Mouse (Mus musculus) left cerebral cortex, adult 2 months (tissue): ENCODE data around the gene Vmn2r19. TPM values are rescaled to one million over a fixed set of nuclear protein-coding genes. Genes with fewer than 3 reads are reported as not detected.
"Not testable (repeated sequence)": the region's sequence is repeated elsewhere in the genome, so short reads cannot be mapped to it uniquely, and the experiment has no call there.

Experiments
- DNase-seq, 2 experiments: peaks; one replicate each; pipeline ENCODE4 v3.0.0; 2021 to 2022; ENCODE audit warnings: low spot score in 2 of 2, mixed read lengths in 1 of 2; ENCODE audit errors: extremely low spot score in 1 of 2
- H3K27ac ChIP-seq: fragments of 200-600 bp; 2 replicates; pipeline ENCODE4 v1.8.1; 2022
- H3K4me3 ChIP-seq: fragments of 200-600 bp; 2 replicates; pipeline ENCODE4 v1.8.1; 2022
- CTCF ChIP-seq: fragments of 200-600 bp; IDR thresholded peaks from 2 replicates; pipeline ENCODE4 v1.8.1; 2022; ENCODE audit warnings: antibody characterized with exemption, mild to moderate bottlenecking, moderate library complexity
- intact Hi-C: fragments of 180-260 bp; cut with DNase I; formaldehyde crosslinking; loops from one replicate; pipeline ENCODE4 v1.15.1; 2025
- total RNA-seq, 2 experiments: library from RNA; stranded (reverse); gene quantifications; 2 replicates each; pipeline ENCODE4 v1.2.3; 2021

Gene Vmn2r19
- total RNA-seq, 2 experiments from 2014 or later, result not detected

GRCm38 (mm10) chr6:123292751-123293400 is 15.3 kb upstream of the Vmn2r19 start:
- H3K4me3 ChIP-seq, result no peak overlapping the region
- DNase-seq, result no peak
- no peak overlapping the region for H3K27ac ChIP-seq
- intact Hi-C loops, result no loop called here
- TF ChIP-seq CTCF, result no peak

DNA sequence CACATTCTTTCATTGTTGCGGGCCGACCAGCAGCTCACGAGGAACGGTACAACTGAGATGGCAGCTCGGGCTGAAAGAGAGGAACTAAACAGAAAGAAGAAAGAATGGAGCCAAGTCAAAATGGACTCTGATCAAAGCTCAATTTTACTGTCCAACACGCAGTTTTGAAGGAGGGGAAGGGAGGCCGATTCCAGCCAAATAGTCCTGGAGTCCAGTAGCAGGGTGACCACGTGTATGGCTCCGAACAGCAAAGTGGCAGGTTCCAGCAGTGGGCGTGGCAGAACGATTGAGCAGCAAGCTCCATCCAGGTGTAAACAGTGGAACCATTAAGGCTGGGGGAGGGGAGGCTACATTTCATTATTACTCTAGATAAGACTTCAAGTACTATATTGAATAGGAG is 14.6 kb upstream of the Vmn2r19 start:
- H3K4me3 ChIP-seq, H3K27ac ChIP-seq, intact Hi-C loops, DNase-seq: not testable (repeated sequence)

DNA sequence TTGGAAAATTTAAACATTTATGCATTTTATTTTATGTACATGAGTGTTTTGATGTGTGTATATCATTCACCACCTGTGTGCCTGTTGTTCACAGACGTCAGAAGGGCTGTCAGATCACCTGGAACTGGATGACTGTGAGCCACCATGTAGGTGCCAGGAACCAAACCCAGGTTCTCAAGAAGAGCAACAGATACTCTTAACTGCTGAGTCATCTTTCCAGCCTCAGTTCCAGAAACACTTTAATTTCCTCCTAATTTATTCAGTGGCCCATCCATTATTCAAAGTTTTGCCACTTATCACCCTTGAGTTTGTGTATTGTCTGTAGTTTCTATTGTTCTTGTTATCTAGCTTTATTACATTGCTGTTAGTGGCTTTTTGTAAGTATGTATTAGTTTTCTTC is 11.4 kb upstream of the Vmn2r19 start:
- H3K27ac ChIP-seq, result no peak overlapping the region
- no peak overlapping the region for H3K4me3 ChIP-seq
- TF ChIP-seq CTCF, result no peak
- DNase-seq, result no peak
- intact Hi-C loops, result no loop called here

DNA sequence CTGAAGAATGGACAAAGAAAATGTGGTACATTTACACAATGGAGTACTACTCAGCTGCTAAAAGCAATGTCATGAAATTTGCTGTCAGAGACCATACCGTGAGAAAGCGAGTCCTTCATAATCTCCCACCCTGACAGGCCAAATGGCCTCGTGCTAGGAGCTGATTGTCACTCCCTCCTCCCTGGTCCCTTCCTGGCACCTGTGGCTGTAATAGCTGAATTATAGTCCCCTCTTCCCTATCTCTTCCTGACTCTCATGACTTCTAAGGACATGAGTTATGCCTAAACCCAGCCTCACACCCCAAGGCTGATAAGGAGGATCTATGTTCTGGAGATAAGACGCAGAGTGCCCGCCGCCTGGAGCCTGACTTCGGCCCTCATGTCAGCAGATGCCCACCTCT is 1.8 kb upstream of the Vmn2r19 start:
- H3K27ac ChIP-seq, H3K4me3 ChIP-seq, DNase-seq, intact Hi-C loops: not testable (repeated sequence)

GRCm38 (mm10) chr6:123332503-123332902 is 24.4 kb downstream of the Vmn2r19 start:
- no peak for TF ChIP-seq CTCF
- Histone ChIP-seq H3K4me3 (no peak overlapping the region), H3K27ac (no peak overlapping the region)
- no peak for DNase-seq
- intact Hi-C loops, result no loop called here

- intact Hi-C loops, result loop anchor here (2.0 kb wide), 1 partner anchor 921 kb away; no protein-coding TSS in a partner anchor
- Histone ChIP-seq H3K27ac (no peak overlapping the region), H3K4me3 (no peak overlapping the region)
- peak in 1 of 2 experiments; percentile 10 for DNase-seq
- peak; percentile 56 for TF ChIP-seq CTCF
Measured at GRCm38 (mm10) chr6:123340093-123340492, 32.0 kb downstream of the Vmn2r19 start.

GRCm38 (mm10) chr6:123346141-123346540 is 38.0 kb downstream of the Vmn2r19 start:
- no peak for TF ChIP-seq CTCF
- Histone ChIP-seq H3K4me3 (no peak overlapping the region), H3K27ac (no peak overlapping the region)
- intact Hi-C loops, result no loop called here
- DNase-seq, result no peak

Other genes with a start within 250 kb of the Vmn2r19 start
- gene Clec4a2, start 201.9 kb upstream of the Vmn2r19 start, total RNA-seq, result 1 to 10 TPM; 2.1 to 2.6 TPM
- gene Clec4b2, start 135.4 kb upstream of the Vmn2r19 start, total RNA-seq, result not detected
- gene Clec4n, start 78.5 kb upstream of the Vmn2r19 start, total RNA-seq, result not detected
- gene Clec4d, start 46.2 kb upstream of the Vmn2r19 start, total RNA-seq, result not detected
- not detected for gene Clec4e, start 18.5 kb upstream of the Vmn2r19 start, total RNA-seq
- not detected for gene Vmn2r20, start 109.8 kb downstream of the Vmn2r19 start, total RNA-seq
- not detected for gene Vmn2r21, start 225.1 kb downstream of the Vmn2r19 start, total RNA-seq